Mouse (Mus musculus): ENCODE results near the gene Arhgap32. TPM values are rescaled to one million over a fixed set of nuclear protein-coding genes. Genes with fewer than 3 reads are reported as not detected.

Arhgap32 gene
- polyA plus RNA-seq, 1 experiment from 2014 or later: 0.32 TPM

Small RNAs within 50 kb of the gene (microRNA-seq; reads per million reads assigned to microRNA genes)
- gene Gm44453: not detected

Other genes with a start within 250 kb of the Arhgap32 start
- gene Barx2, start 202.7 kb upstream of the Arhgap32 start, polyA plus RNA-seq (2015; fragmentation: Nextera tagmentation; extraction: Ambion mirVana): not detected in 2 replicates
- 1.6 and 1.7 TPM in 2 replicates for gene Kcnj5, start 228.2 kb downstream of the Arhgap32 start, polyA plus RNA-seq (2015; fragmentation: Nextera tagmentation; extraction: Ambion mirVana)